Comparison of ENCODE assay signal across 26 mouse cellular contexts in genomic region chr1:69600954-69601353, GRCm38 (mm10).
"Had no signal": no experiment of that assay in that cellular context is flagged by ENCODE, and none has a peak within 500 bp of the region (broad histone marks: within the 10 kb centered on the region; RNA-seq: fewer than 3 reads in every experiment).

No protein-coding gene starts in this region.

- H3K27me3 ChIP-seq: heart, embryonic 12.5 days; hindbrain, embryonic 13.5 days; hindbrain, embryonic 15.5 days; intestine, embryonic 15.5 days; limb, embryonic 15.5 days; liver, embryonic 12.5 days had no signal

- H3K4me1 ChIP-seq: intestine, embryonic 15.5 days; limb, embryonic 13.5 days; limb, embryonic 15.5 days had no signal

- H3K9me3 ChIP-seq: heart, embryonic 10.5 days; heart, embryonic 12.5 days; hindbrain, embryonic 13.5 days; hindbrain, embryonic 15.5 days; intestine, embryonic 15.5 days; limb, embryonic 13.5 days; limb, embryonic 15.5 days; liver, embryonic 12.5 days had no signal

- DNase-seq: gastrocnemius, postnatal 14 days; gastrocnemius, postnatal 36 days; heart, adult 11 months; heart, adult 2 months; heart, postnatal 10 days; heart, postnatal 4 days; kidney, adult 18-20 months; kidney, adult 8-10 months; kidney, postnatal 10 days; kidney, postnatal 25 days; kidney, postnatal 4 days; layer of hippocampus, adult 9-11 months; layer of hippocampus, postnatal 36 days; left cerebral cortex, postnatal 4 days had no signal

- H3K4me3 ChIP-seq: heart, adult 2 months; heart, embryonic 10.5 days; heart, embryonic 12.5 days; hindbrain, embryonic 13.5 days; hindbrain, embryonic 15.5 days; intestine, embryonic 15.5 days; limb, embryonic 13.5 days; limb, embryonic 15.5 days; liver, embryonic 12.5 days had no signal

- ATAC-seq: hindbrain, postnatal 0 days; inflammation-experienced regulatory T-cells, adult 6 months; intestine, embryonic 15.5 days; intestine, postnatal 0 days; liver, embryonic 12.5 days had no signal

- H3K27ac ChIP-seq: heart, adult 2 months; heart, embryonic 10.5 days; hindbrain, embryonic 13.5 days; hindbrain, embryonic 15.5 days; hindbrain, postnatal 0 days; intestine, embryonic 15.5 days; limb, embryonic 13.5 days; limb, embryonic 15.5 days; liver, embryonic 12.5 days; liver, embryonic 14.5 days had no signal

- H3K36me3 ChIP-seq: heart, embryonic 10.5 days; heart, embryonic 12.5 days; hindbrain, embryonic 13.5 days; hindbrain, embryonic 15.5 days; intestine, embryonic 15.5 days; limb, embryonic 13.5 days; limb, embryonic 15.5 days; liver, embryonic 12.5 days had no signal
